Mouse (Mus musculus) heart, adult 2 months (tissue): Measurements from ENCODE around the gene Ndufb3. TPM values are rescaled to one million over a fixed set of nuclear protein-coding genes. Genes with fewer than 3 reads are reported as not detected.
A peak's percentile ranks its signal among the peaks of the same experiment; 100 is the strongest.

Source experiments
- DNase-seq, 2 experiments: peaks; one replicate each; pipeline ENCODE4 v3.0.0; 2021
- H3K27ac ChIP-seq: fragments of 200-600 bp; 2 replicates; pipeline ENCODE4 v1.8.1; 2022
- H3K27me3 ChIP-seq: fragments of 200-500 bp; 2 replicates; pipeline ENCODE4 v1.6.1; 2012; ENCODE audit warnings: mild to moderate bottlenecking, low read length, inconsistent platforms, mixed read lengths; ENCODE audit not compliant: control insufficient read depth, insufficient read depth
- H3K36me3 ChIP-seq: fragments of 200-500 bp; 2 replicates; pipeline ENCODE4 v1.6.1; 2012; ENCODE audit warnings: low read length, inconsistent platforms; ENCODE audit not compliant: control insufficient read depth, insufficient read depth
- H3K4me1 ChIP-seq: fragments of 200-500 bp; 2 replicates; pipeline ENCODE4 v1.6.1; 2011; ENCODE audit warnings: low read length; ENCODE audit not compliant: control insufficient read depth, insufficient read depth
- H3K4me3 ChIP-seq: fragments of 200-600 bp; 2 replicates; pipeline ENCODE4 v1.8.1; 2022
- H3K79me2 ChIP-seq: fragments of 200-500 bp; replicated peaks from 2 replicates; pipeline ENCODE4 v1.6.1; 2012; ENCODE audit warnings: mild to moderate bottlenecking, inconsistent platforms, low read length, moderate library complexity, mixed read lengths; ENCODE audit not compliant: control insufficient read depth, insufficient read depth
- H3K9ac ChIP-seq: fragments of 200-500 bp; 2 replicates; pipeline ENCODE4 v1.6.1; 2012; ENCODE audit warnings: low read depth, mild to moderate bottlenecking, control low read depth, inconsistent platforms, low read length, mixed read lengths
- CTCF ChIP-seq: fragments of 200-600 bp; IDR thresholded peaks from 2 replicates; pipeline ENCODE4 v1.8.1; 2022; ENCODE audit warnings: antibody characterized with exemption, mild to moderate bottlenecking, moderate library complexity
- EP300 ChIP-seq: fragments of 200-500 bp; IDR thresholded peaks from 2 replicates; pipeline ENCODE4 v1.6.1; 2011; ENCODE audit warnings: low read depth, low read length, control low read depth; ENCODE audit not compliant: insufficient read depth
- POLR2A ChIP-seq: fragments of 200-500 bp; IDR thresholded peaks from 2 replicates; pipeline ENCODE4 v1.6.1; 2011; ENCODE audit warnings: mild to moderate bottlenecking, low read depth, low read length, control low read depth; ENCODE audit not compliant: insufficient read depth
- WGBS: fragments of 180-500 bp; shearing (Covaris S2); methylation state at CpG from one replicate; pipeline ENCODE4 v1.1.7; 2018; 5-methylcytosine and 5-hydroxymethylcytosine counted together
- intact Hi-C: fragments of 180-260 bp; cut with DNase I; formaldehyde crosslinking; loops from one replicate; pipeline ENCODE4 v1.15.1; 2025
- polyA plus RNA-seq: library from polyadenylated mRNA; depleted of rRNA; stranded (reverse); fragments of >200 nt; gene quantifications from 2 replicates; pipeline ENCODE4 v1.2.3, GENCODE M21; 2012
- total RNA-seq, 2 experiments: library from RNA; stranded (reverse); gene quantifications; 2 replicates each; pipeline ENCODE4 v1.2.3; 2021

Ndufb3 gene
- total and polyA plus RNA-seq, 3 experiments, result 201 to 322 (median 278) TPM

- Histone ChIP-seq H3K36me3 (no peaks in the 10 kb centered on the region), H3K27me3 (no peaks in the 10 kb centered on the region), H3K27ac (no peak overlapping the region), H3K4me1 (no peaks in the 10 kb centered on the region; the same call in 1 of the 2 replicates), H3K4me3 (no peak overlapping the region), H3K79me2 (peaks cover 2% of the 10 kb centered on the region; the same call in 1 of the 2 replicates), H3K9ac (no peak overlapping the region)
- TF ChIP-seq CTCF, result no peak
- no peak for TF ChIP-seq POLR2A
- no peak for TF ChIP-seq EP300
- no peak for DNase-seq
- intact Hi-C loops, result no loop called here
These were observed 17.6 kb upstream of the Ndufb3 start for GRCm38 (mm10) chr1:58568456-58569130.

- 70% methylated on average over 4 of the region's 4 CpGs for WGBS
- Histone ChIP-seq H3K4me1 (no peaks in the 10 kb centered on the region; the same call in 1 of the 2 replicates), H3K79me2 (peaks cover 2% of the 10 kb centered on the region; the same call in 1 of the 2 replicates), H3K9ac (no peak overlapping the region), H3K27me3 (no peaks in the 10 kb centered on the region), H3K4me3 (no peak overlapping the region), H3K36me3 (no peaks in the 10 kb centered on the region), H3K27ac (no peak overlapping the region)
- TF ChIP-seq CTCF, result no peak
- TF ChIP-seq POLR2A, result no peak
- TF ChIP-seq EP300, result no peak
- intact Hi-C loops, result no loop called here
- no peak for DNase-seq
These were observed 15.7 kb upstream of the Ndufb3 start for GRCm38 (mm10) chr1:58570437-58570836.

- Histone ChIP-seq H3K4me1 (no peaks in the 10 kb centered on the region), H3K27ac (no peak overlapping the region), H3K4me3 (no peak overlapping the region), H3K36me3 (no peaks in the 10 kb centered on the region), H3K9ac (no peak overlapping the region), H3K27me3 (no peaks in the 10 kb centered on the region), H3K79me2 (peaks cover 5% of the 10 kb centered on the region)
- no peak for DNase-seq
- intact Hi-C loops, result no loop called here
- TF ChIP-seq EP300 (no peak), POLR2A (no peak), CTCF (peak; percentile 67)
- 86% methylated on average over 2 of the region's 2 CpGs for WGBS
These were observed 7.0 kb upstream of the Ndufb3 start for GRCm38 (mm10) chr1:58579179-58579578.

GRCm38 (mm10) chr1:58582611-58583010, 3.6 kb upstream of the Ndufb3 start:
- no peak overlapping the region for H3K27ac ChIP-seq
- peaks cover 1% of the 10 kb centered on the region; the same call in 1 of the 2 replicates for H3K4me1 ChIP-seq
- DNase-seq, result no peak
- intact Hi-C loops, result no loop called here
- no peak overlapping the region for H3K9ac ChIP-seq
- TF ChIP-seq CTCF (no peak), POLR2A (no peak), EP300 (no peak)
- 0 out of 2 replicates have a peak, but pooled peaks cover 2% of the 10 kb centered on the region for H3K36me3 ChIP-seq
- H3K27me3 ChIP-seq, result no peaks in the 10 kb centered on the region
- peaks cover 3% of the 10 kb centered on the region for H3K79me2 ChIP-seq
- 60% methylated on average over 1 of the region's 1 CpGs for WGBS
- no peak overlapping the region for H3K4me3 ChIP-seq

- no peaks in the 10 kb centered on the region for H3K27me3 ChIP-seq
- no peak overlapping the region for H3K27ac ChIP-seq
- intact Hi-C loops, result no loop called here
- H3K36me3 ChIP-seq, result peaks cover 4% of the 10 kb centered on the region; the same call in 1 of the 2 replicates
- peaks cover 1% of the 10 kb centered on the region; the same call in 1 of the 2 replicates for H3K4me1 ChIP-seq
- no peak for DNase-seq
- WGBS, result 77% methylated on average over 1 of the region's 1 CpGs
- peaks cover 2% of the 10 kb centered on the region for H3K79me2 ChIP-seq
- no peak overlapping the region for H3K4me3 ChIP-seq
- no peak overlapping the region for H3K9ac ChIP-seq
- TF ChIP-seq CTCF (peak; percentile 60), POLR2A (no peak), EP300 (no peak)
These were observed 1.9 kb upstream of the Ndufb3 start for GRCm38 (mm10) chr1:58584271-58584670.
